Mouse (Mus musculus): ENCODE results near the gene Nek10.
"Not testable (repeated sequence)": the region's sequence is repeated elsewhere in the genome, so short reads cannot be mapped to it uniquely, and the experiment has no call there.

The Nek10 gene

GRCm38 (mm10) chr14:14803115-14803514, at the start of gene Nek10:
Gene Nek10 (plus strand): TSS chr14:14803415.
- not testable (repeated sequence) for DNase-seq

GRCm38 (mm10) chr14:14781169-14781568, 22.0 kb upstream of the Nek10 start:
- DNase-seq: no peak

- DNase-seq: no peak
Observed at GRCm38 (mm10) chr14:14784223-14784622, 19.0 kb upstream of the Nek10 start.

- DNase-seq: no peak
Observed at GRCm38 (mm10) chr14:14786979-14787378, 16.2 kb upstream of the Nek10 start.

- DNase-seq: no peak
Observed at GRCm38 (mm10) chr14:14789840-14790470, 13.3 kb upstream of the Nek10 start.

- no peak for DNase-seq
Observed at GRCm38 (mm10) chr14:14799861-14800260, 3.4 kb upstream of the Nek10 start.

- no peak for DNase-seq
Observed at GRCm38 (mm10) chr14:14800332-14800731, 2.9 kb upstream of the Nek10 start.

- no peak for DNase-seq
Observed at GRCm38 (mm10) chr14:14800810-14801209, 2.4 kb upstream of the Nek10 start.

GRCm38 (mm10) chr14:14803921-14804517, 804 bp downstream of the Nek10 start:
- no peak for DNase-seq

GRCm38 (mm10) chr14:14804518-14805212, 1.4 kb downstream of the Nek10 start:
- DNase-seq: no peak

GRCm38 (mm10) chr14:14832520-14833240, 29.5 kb downstream of the Nek10 start:
- DNase-seq: peak; percentile 89

- DNase-seq: no peak
Observed at GRCm38 (mm10) chr14:14833498-14833897, 30.3 kb downstream of the Nek10 start.

- DNase-seq: peak; percentile 21
Observed at GRCm38 (mm10) chr14:14834266-14834665, 31.1 kb downstream of the Nek10 start.

- DNase-seq: peak; percentile 22
Observed at GRCm38 (mm10) chr14:14837627-14838026, 34.4 kb downstream of the Nek10 start.

- peak; percentile 82 for DNase-seq
Observed at GRCm38 (mm10) chr14:14838109-14838508, 34.9 kb downstream of the Nek10 start.

GRCm38 (mm10) chr14:14842734-14843530, 39.7 kb downstream of the Nek10 start:
- no peak for DNase-seq

- no peak for DNase-seq
Observed at GRCm38 (mm10) chr14:14852838-14853237, 49.6 kb downstream of the Nek10 start.

- no peak for DNase-seq
Observed at GRCm38 (mm10) chr14:14860331-14860730, 57.1 kb downstream of the Nek10 start.

GRCm38 (mm10) chr14:14863690-14864356, 60.6 kb downstream of the Nek10 start:
- DNase-seq: peak; percentile 76

GRCm38 (mm10) chr14:14869239-14869638, 66.0 kb downstream of the Nek10 start:
- no peak for DNase-seq

GRCm38 (mm10) chr14:14870059-14870458, 66.8 kb downstream of the Nek10 start:
- peak; percentile 36 for DNase-seq

GRCm38 (mm10) chr14:14870463-14870862, 67.2 kb downstream of the Nek10 start:
- no peak for DNase-seq

Data from cerebellum, adult 11-12 months (tissue).